Mouse (Mus musculus) midbrain, embryonic 16.5 days (tissue): Measurements from ENCODE around the gene Gtf3c5. TPM values are rescaled to one million over a fixed set of nuclear protein-coding genes. Genes with fewer than 3 reads are reported as not detected.

Source experiments
- ATAC-seq: fragments of 200-750 bp; cut with Nextera tagmentation; 2 replicates; pipeline ENCODE4 v1.8.0; 2017; ENCODE audit warnings: moderate TSS enrichment
- H3K27ac ChIP-seq: fragments of 300-500 bp; sonication (generic); 2 replicates; pipeline ENCODE4 v1.5.1; 2014; ENCODE audit warnings: mild to moderate bottlenecking, low read length, mixed read lengths
- H3K27me3 ChIP-seq: fragments of 300-500 bp; sonication (generic); 2 replicates; pipeline ENCODE4 v1.6.1; 2014; ENCODE audit warnings: low read depth, low read length, mixed read lengths; ENCODE audit not compliant: control insufficient read depth, insufficient read depth
- H3K36me3 ChIP-seq: fragments of 300-500 bp; sonication (generic); 2 replicates; pipeline ENCODE4 v1.6.1; 2014; ENCODE audit warnings: mild to moderate bottlenecking, low read length, moderate library complexity, mixed read lengths; ENCODE audit not compliant: control insufficient read depth, insufficient read depth
- H3K4me1 ChIP-seq: fragments of 300-500 bp; sonication (generic); 2 replicates; pipeline ENCODE4 v1.6.1; 2014; ENCODE audit warnings: mild to moderate bottlenecking, low read length, mixed read lengths; ENCODE audit not compliant: control insufficient read depth, insufficient read depth
- H3K4me2 ChIP-seq: fragments of 300-500 bp; sonication (generic); 2 replicates; pipeline ENCODE4 v1.6.1; 2014; ENCODE audit warnings: mild to moderate bottlenecking, low read length, mixed read lengths
- H3K4me3 ChIP-seq: fragments of 300-500 bp; sonication (generic); 2 replicates; pipeline ENCODE4 v1.5.1; 2014; ENCODE audit warnings: low read depth, mild to moderate bottlenecking, low read length, moderate library complexity, mixed read lengths
- H3K9ac ChIP-seq: fragments of 300-500 bp; sonication (generic); 2 replicates; pipeline ENCODE4 v1.6.1; 2014; ENCODE audit warnings: low read depth, low read length, mixed read lengths
- H3K9me3 ChIP-seq: fragments of 300-500 bp; sonication (generic); replicated peaks from 2 replicates; pipeline ENCODE4 v1.6.1; 2014; ENCODE audit warnings: mild to moderate bottlenecking, low read length, mixed read lengths; ENCODE audit not compliant: control insufficient read depth, poor library complexity, severe bottlenecking
- WGBS: fragments of 180-500 bp; shearing (Covaris S2); extraction: QIAGEN DNeasy Blood & Tissue Kit; methylation state at CpG from one replicate; pipeline ENCODE4 v1.1.7; 2014; 5-methylcytosine and 5-hydroxymethylcytosine counted together
- polyA plus RNA-seq: library from polyadenylated mRNA; unstranded; fragments of >200 nt; fragmentation: Nextera tagmentation; extraction: Ambion mirVana; gene quantifications from 2 replicates; pipeline ENCODE4 v1.2.1, GENCODE M21; 2015

Gtf3c5 gene
- polyA plus RNA-seq, 1 experiment from 2014 or later: 42.3 TPM

DNA sequence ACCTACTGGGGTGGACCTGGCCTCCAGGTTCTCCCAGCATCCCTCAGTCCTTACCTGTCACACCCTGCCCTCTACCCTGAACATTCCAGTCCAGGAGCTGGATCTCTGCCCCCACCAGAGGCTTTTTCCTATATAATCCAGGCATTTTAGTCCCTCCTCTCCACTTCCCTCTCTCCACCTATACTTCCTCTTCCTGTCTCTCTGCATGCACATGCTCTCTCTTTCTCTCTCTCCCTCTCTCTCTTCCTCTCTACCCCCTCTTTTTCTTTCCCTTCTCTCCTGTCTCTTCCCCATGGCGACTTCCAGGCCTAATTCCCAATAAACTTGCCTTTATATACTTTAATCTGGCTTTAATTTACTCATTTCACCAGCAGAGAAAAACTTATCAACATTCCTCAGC, 5.0 kb upstream of the Gtf3c5 start:
- Histone ChIP-seq H3K4me3 (no peak overlapping the region), H3K9ac (no peak overlapping the region), H3K4me1 (peaks cover 2% of the 10 kb centered on the region), H3K36me3 (no peaks in the 10 kb centered on the region), H3K4me2 (no peak overlapping the region), H3K27me3 (no peaks in the 10 kb centered on the region; the same call in 1 of the 2 replicates), H3K9me3 (no peaks in the 10 kb centered on the region), H3K27ac (no peak overlapping the region)
- ATAC-seq: no peak
- WGBS: 44% methylated on average over 1 of the region's 1 CpGs

DNA sequence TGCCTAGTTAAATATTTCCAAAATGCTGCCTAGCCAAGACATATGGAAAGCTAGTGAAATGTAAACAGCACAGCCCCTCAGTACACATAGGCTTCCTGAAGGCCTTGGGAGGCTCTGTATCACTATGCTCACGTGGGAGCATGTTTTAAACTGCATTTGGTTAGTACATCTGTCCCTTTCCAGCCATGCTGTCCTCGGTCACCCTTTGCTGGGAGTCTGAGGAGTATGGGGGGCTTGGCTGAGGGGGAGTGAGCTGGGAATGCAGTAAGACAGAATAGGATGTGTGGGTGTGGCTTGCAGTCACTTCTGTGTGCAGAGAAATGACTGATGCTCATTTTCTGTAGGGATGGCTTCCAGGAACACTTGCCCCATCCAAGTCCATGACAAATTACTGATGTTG, 2.2 kb upstream of the Gtf3c5 start:
- H3K27ac ChIP-seq: no peak overlapping the region
- H3K36me3 ChIP-seq: no peaks in the 10 kb centered on the region
- H3K9me3 ChIP-seq: no peaks in the 10 kb centered on the region
- H3K4me2 ChIP-seq: no peak overlapping the region
- H3K27me3 ChIP-seq: no peaks in the 10 kb centered on the region; the same call in 1 of the 2 replicates
- 42% methylated on average over 2 of the region's 2 CpGs for WGBS
- H3K4me1 ChIP-seq: peaks cover 21% of the 10 kb centered on the region
- H3K4me3 ChIP-seq: no peak overlapping the region
- no peak for ATAC-seq
- no peak overlapping the region for H3K9ac ChIP-seq

DNA sequence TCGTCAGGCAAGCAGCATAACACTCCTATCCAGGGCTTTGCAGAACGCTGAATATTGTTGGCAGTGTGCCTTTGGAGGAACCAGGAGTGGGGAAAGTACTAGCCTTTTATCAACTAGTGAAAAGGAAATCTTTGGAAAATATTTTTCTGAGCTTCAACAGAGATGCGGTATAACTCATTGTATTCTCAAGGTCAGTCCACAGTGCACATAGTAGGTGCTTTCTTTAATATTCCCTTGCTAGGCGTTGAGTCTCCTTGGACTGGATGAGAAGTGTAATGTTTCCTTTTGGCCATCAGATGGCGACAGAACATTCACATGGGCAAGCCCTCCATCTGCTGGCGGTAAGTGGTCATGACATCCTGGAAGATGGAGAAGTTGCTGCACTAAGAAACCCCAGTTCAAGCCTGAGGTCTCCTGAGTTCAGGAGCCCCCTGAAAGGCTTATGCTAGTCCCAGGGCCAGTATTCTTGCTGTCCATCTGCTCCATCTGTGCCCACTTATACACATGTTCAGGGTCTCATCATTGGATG, 1.6 kb upstream of the Gtf3c5 start:
- Histone ChIP-seq H3K4me3 (no peak overlapping the region), H3K9ac (no peak overlapping the region), H3K9me3 (no peaks in the 10 kb centered on the region), H3K4me1 (peaks cover 21% of the 10 kb centered on the region), H3K27me3 (no peaks in the 10 kb centered on the region; the same call in 1 of the 2 replicates), H3K36me3 (no peaks in the 10 kb centered on the region), H3K4me2 (no peak overlapping the region), H3K27ac (no peak overlapping the region)
- 18% methylated on average over 6 of the region's 6 CpGs for WGBS
- ATAC-seq: no peak

DNA sequence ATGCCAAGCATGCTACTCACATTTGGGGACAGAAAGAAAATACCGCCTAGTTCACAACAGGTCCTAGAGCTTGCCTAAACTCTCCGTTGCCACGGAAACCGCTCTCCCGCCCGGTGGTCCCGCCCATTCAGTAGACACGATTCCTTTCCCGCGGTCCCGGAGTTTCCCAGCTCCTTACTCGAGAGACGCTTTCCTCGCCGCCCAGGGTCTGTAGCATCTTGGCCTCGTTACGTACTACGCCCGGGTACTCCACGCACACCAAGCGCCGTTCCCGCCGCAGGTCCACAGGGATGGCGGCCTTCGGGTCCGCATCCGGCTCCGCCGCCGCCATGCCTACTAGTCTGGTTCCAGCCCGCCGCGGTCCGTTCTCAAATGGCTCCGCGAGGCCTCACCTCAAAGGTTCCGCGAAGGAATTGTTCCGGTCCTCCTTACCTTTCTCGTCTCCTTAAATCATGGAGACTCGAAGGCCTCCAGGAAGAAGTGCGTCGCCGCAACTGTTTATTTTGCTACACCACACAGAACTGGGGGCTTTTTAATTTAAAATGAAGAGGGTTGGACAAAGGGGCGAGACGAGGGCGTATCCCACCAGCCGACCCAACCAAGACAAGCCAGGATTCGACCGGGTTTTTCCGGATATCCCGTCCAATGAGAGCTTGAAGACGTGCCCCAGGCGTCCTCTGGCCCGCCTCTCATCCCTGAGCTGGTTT, 751 bp downstream of the Gtf3c5 start:
- Histone ChIP-seq H3K36me3 (peaks cover 6% of the 10 kb centered on the region), H3K27ac (peak overlapping the region; percentile 95), H3K4me1 (peaks cover 21% of the 10 kb centered on the region), H3K9me3 (no peaks in the 10 kb centered on the region), H3K27me3 (no peaks in the 10 kb centered on the region; the same call in 1 of the 2 replicates), H3K4me2 (peak overlapping the region; percentile 70), H3K4me3 (peak overlapping the region; percentile 78), H3K9ac (peak overlapping the region; percentile 78)
- WGBS: under 1% methylated on average over 56 of the region's 56 CpGs
- ATAC-seq: peak; percentile 95

DNA sequence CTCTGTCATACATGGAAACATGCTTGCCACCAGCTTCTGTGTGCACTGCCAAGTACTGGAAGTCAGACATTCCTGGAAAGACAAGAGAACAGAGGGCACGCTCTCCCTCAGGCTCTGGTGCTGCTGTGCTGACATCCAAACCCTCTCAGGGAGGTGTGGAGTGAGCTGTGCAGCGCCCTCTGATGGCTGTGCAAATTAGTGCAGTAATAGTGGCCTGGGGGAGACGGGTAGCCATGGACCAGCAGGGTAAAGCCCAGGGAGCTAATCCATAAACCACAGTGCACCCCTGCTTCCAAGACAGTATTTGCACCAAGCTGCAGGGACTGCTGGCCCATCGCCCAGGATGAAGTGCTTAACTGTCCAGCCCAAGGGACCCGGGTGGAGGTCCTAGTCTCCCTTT, 5.5 kb downstream of the Gtf3c5 start:
- no peak for ATAC-seq
- no peak overlapping the region for H3K4me2 ChIP-seq
- no peak overlapping the region for H3K27ac ChIP-seq
- peaks cover 24% of the 10 kb centered on the region for H3K36me3 ChIP-seq
- no peak overlapping the region for H3K9ac ChIP-seq
- H3K4me1 ChIP-seq: peaks cover 15% of the 10 kb centered on the region
- no peaks in the 10 kb centered on the region for H3K9me3 ChIP-seq
- no peak overlapping the region for H3K4me3 ChIP-seq
- no peaks in the 10 kb centered on the region for H3K27me3 ChIP-seq
- WGBS: 60% methylated on average over 5 of the region's 5 CpGs

DNA sequence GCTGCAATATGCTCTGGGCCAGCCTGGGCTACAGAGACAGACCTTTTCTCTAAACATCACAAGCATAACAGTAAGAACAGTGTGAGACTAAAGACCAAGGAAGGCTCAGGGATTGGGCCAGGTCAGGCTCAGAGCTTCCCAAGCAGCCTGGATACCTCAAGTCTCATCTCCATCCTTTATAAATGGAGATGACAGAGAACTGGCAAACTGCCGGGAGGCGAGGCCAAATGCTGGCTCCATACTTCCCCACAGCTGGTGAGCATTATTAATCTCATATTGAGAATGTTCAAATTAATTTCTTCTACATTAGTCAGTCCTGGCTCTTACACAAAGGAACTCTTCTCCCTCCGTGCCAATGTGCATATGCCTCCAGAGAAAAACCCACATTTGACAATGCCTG, 6.7 kb downstream of the Gtf3c5 start:
- Histone ChIP-seq H3K27me3 (no peaks in the 10 kb centered on the region), H3K36me3 (peaks cover 35% of the 10 kb centered on the region), H3K4me1 (peaks cover 8% of the 10 kb centered on the region), H3K9me3 (no peaks in the 10 kb centered on the region), H3K27ac (no peak overlapping the region), H3K4me3 (no peak overlapping the region), H3K9ac (no peak overlapping the region), H3K4me2 (no peak overlapping the region)
- ATAC-seq: no peak
- 94% methylated on average over 3 of the region's 3 CpGs for WGBS

DNA sequence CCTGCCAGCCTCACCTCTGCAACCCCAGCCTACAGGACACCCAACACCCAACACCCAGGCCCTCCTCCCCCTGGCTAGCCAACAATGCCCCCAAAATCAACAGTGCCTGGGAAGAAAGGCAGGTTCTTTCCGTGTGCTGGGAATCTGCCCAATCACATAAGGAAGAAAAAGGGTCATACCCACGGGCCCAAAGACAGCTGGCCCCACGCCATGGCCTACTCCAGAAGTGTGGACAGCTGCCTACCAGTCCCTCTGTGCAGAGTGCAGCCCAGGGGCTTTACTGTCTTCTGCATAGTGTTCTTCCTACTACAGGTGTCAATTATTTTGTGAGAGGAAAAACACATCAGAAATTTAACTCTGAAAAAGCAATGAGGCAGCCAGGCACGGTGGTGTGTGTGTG, 8.2 kb downstream of the Gtf3c5 start:
- peaks cover 47% of the 10 kb centered on the region for H3K36me3 ChIP-seq
- H3K4me3 ChIP-seq: no peak overlapping the region
- H3K9me3 ChIP-seq: no peaks in the 10 kb centered on the region
- no peak overlapping the region for H3K27ac ChIP-seq
- no peak overlapping the region for H3K9ac ChIP-seq
- no peaks in the 10 kb centered on the region for H3K4me1 ChIP-seq
- ATAC-seq: no peak
- H3K4me2 ChIP-seq: no peak overlapping the region
- H3K27me3 ChIP-seq: no peaks in the 10 kb centered on the region
- 87% methylated on average over 4 of the region's 4 CpGs for WGBS

DNA sequence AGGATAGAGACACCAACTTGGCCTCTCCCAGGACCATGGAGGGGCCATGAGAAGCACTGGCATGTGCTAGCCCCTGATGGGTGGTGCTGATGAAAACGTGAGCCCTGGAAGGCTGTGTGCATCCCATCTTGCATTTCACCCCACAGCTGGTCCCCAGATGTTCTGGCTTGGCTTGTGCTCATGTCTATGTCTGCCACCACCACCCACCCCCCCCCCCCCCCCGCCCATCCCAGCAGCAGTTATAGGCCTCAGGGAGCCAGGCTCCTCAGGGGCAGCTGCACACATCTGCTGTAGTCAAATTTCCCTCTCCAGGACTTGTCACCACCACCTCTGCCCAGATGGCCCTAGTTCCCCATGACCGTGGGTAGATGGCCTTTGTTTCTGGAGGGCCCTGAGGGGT, 13.6 kb downstream of the Gtf3c5 start:
- Histone ChIP-seq H3K4me2 (no peak overlapping the region), H3K4me3 (no peak overlapping the region), H3K27me3 (no peaks in the 10 kb centered on the region), H3K4me1 (no peaks in the 10 kb centered on the region), H3K36me3 (peaks cover 66% of the 10 kb centered on the region), H3K9ac (no peak overlapping the region), H3K27ac (no peak overlapping the region), H3K9me3 (no peaks in the 10 kb centered on the region)
- no peak for ATAC-seq
- WGBS: 81% methylated on average over 3 of the region's 3 CpGs

DNA sequence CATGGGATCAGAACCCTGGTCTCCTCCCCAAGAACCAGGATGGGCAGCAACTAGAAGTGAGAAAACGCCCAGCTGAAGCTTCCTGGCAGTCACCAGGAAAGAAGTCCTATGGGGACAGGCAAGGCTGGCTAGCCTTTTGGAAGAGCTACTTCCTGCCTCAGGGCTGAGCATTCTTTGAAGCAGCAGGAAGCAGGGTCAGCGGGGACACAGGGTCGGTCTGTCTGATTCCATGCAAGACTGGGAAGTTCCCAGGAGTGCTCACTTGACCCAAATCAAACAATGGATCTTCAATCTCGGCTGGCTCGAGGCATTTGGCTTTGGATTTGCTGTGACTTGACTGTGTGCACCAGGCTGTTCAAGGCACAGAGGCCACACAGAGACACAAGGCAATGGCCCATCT, 17.0 kb downstream of the Gtf3c5 start:
- WGBS: 69% methylated on average over 5 of the region's 5 CpGs
- H3K4me3 ChIP-seq: no peak overlapping the region
- no peak overlapping the region for H3K4me2 ChIP-seq
- ATAC-seq: no peak
- H3K36me3 ChIP-seq: peaks cover 44% of the 10 kb centered on the region
- no peaks in the 10 kb centered on the region for H3K27me3 ChIP-seq
- no peak overlapping the region for H3K9ac ChIP-seq
- H3K27ac ChIP-seq: peak overlapping the region; percentile 33; the same call in 1 of the 2 replicates
- H3K4me1 ChIP-seq: no peaks in the 10 kb centered on the region
- no peaks in the 10 kb centered on the region for H3K9me3 ChIP-seq
